Mouse (Mus musculus) left cerebral cortex, postnatal 10 days (tissue): ENCODE data around the gene Kcnq1. TPM values are rescaled to one million over a fixed set of nuclear protein-coding genes. Genes with fewer than 3 reads are reported as not detected.
A peak's percentile ranks its signal among the peaks of the same experiment; 100 is the strongest.

ENCODE experiments used
- DNase-seq, 2 experiments: peaks; one replicate each; pipeline ENCODE4 v3.0.0; 2021 to 2022; ENCODE audit warnings: low spot score in 2 of 2, mixed read lengths in 1 of 2; ENCODE audit errors: extremely low spot score in 1 of 2
- intact Hi-C: fragments of 180-260 bp; cut with DNase I; formaldehyde crosslinking; loops from one replicate; pipeline ENCODE4 v1.15.1; 2025
- total RNA-seq, 2 experiments: library from RNA; stranded (reverse); gene quantifications; 2 replicates each; pipeline ENCODE4 v1.2.3; 2021

The Kcnq1 gene
- total RNA-seq, 2 experiments from 2014 or later, result 1.4 to 2.1 TPM

DNA sequence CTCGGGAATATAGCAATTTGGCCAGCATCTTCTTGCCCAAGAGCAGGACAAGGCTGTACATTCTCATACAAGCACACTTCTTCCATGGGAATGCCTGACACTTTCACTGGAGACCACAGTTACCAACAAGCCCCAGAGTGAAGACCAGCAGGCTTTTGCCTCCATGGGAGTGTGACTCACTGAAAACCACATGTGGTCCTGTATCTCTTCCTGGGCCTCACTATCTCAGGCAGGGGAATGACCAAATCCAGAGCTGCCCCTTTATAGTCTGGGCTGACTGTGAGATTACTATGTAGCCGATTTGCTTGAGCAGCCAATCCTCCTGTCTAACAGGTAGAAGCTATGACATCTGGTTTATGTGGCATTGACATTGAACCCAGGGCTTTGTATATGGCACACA, 22.5 kb upstream of the Kcnq1 start:
- no peak for DNase-seq
- intact Hi-C loops, result loop anchor here (2.0 to 5.0 kb wide), 2 partner anchors 75 to 191 kb away; no protein-coding TSS in a partner anchor

DNA sequence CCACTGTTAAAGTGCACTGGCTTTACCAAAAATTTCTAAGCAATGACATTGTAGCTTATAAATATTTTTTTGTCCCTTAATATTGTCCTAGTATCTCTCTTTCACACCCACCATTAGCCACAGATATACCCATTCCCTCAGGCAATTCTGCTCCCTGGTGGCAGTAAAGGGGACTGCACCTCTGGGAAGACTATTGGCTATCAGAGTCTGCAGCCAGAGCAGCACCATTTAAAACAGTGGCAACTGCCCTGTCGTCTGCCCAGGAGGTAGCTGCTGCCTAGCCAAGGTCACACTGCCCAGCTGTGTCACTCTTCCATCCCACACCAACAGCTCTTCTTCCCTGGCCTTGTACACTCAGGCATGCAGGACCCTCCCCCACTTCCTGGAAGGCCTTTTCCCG, 19.8 kb upstream of the Kcnq1 start:
- intact Hi-C loops, result no loop called here
- DNase-seq, result peak in 1 of 2 experiments; percentile 67

GRCm38 (mm10) chr7:143087070-143087579, 19.0 kb upstream of the Kcnq1 start:
- peak in 1 of 2 experiments; percentile 57 for DNase-seq
- intact Hi-C loops, result no loop called here

- intact Hi-C loops, result no loop called here
These were observed 12.3 kb upstream of the Kcnq1 start for GRCm38 (mm10) chr7:143093847-143094246.

DNA sequence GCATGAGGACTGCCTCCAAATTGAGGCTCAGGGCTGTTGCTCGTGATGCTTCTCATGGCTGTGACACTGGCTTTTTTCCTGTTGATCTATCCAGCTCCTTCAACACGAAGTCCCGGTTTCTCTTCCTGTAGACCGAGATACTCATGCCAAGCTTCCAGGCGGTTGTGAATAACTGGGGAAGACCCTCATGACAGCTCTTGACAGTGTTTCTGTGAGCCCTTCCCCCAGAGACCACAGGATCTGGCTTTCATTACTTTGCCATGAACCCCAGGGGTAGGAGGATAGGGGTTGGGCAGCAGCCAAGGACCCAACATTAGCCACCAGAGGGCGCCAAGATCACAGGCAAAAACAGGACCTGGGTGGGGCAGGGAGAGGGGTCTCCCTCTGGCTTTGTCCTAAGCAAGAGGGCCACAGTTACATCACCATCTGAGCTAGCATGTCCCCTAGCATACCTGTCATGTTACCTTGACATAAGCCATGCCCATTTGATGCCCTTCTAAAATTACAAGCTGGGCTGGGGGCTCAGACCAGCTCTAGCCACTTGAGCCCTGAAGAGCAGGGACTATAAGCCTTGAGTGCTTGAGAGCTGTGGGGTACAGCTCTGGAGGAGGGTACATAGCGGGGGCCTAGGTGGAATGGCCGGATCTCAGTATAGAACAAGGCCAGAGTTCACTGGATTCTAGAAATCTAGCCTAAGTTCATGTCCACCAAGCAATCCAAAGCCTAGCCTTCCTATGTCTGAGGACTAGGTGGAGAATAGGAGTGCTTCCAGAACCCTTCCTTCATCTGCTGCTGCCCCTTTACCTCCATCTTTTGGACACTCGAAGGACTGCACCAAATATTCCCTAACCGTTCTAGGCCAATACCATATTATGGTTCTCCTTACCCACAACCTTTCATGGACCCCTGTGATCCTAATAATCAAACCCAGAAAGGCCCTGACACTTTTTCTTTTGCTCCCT, 11.3 kb upstream of the Kcnq1 start, which contains the start of gene Trpm5:
TSS of gene Trpm5 (minus strand) at position 51 of the 962 bp plus-strand sequence.
- DNase-seq, result peak in 1 of 2 experiments; percentile 72
- intact Hi-C loops, result no loop called here

More at GRCm38 (mm10) chr7:143093847-143094246, 12.3 kb upstream of the Kcnq1 start:
- no peak for DNase-seq

GRCm38 (mm10) chr7:143095554-143095907, 10.6 kb upstream of the Kcnq1 start:
- intact Hi-C loops, result no loop called here
- DNase-seq, result no peak

- DNase-seq, result no peak
- intact Hi-C loops, result no loop called here
These were observed 5.4 kb upstream of the Kcnq1 start for GRCm38 (mm10) chr7:143100759-143101158.

- intact Hi-C loops, result no loop called here
- DNase-seq, result no peak
These were observed 784 bp upstream of the Kcnq1 start for GRCm38 (mm10) chr7:143105258-143105897.

- peak in 1 of 2 experiments; percentile 57 for DNase-seq
- intact Hi-C loops, result no loop called here
These were observed 707 bp downstream of the Kcnq1 start for GRCm38 (mm10) chr7:143106672-143107465.

- intact Hi-C loops, result no loop called here
- DNase-seq, result peak in 1 of 2 experiments; percentile 63
These were observed 2.0 kb downstream of the Kcnq1 start for GRCm38 (mm10) chr7:143108200-143108599.

GRCm38 (mm10) chr7:143108996-143109660, 3.0 kb downstream of the Kcnq1 start:
- intact Hi-C loops, result no loop called here
- DNase-seq, result peak in 1 of 2 experiments; percentile 42

DNA sequence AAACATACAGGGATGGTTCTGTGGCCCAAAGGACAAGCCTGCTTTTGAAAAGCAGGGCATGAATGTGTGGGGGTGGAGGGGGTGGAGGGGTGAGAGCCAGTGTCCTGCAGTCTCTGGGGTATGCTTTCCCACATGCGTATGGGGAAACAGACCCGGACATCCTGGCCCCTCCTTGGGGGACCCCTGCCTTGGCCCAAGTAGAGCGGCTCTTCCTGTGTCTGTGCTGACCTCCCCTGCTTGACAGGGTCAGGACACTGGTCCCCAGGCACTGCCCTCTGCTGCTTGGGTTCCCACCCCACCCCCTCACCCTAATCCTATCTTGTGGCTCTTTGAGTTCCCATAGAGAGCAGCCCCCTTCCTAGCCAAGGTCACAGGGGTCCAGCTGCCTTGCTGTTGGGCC, 3.5 kb downstream of the Kcnq1 start:
- intact Hi-C loops, result no loop called here

DNA sequence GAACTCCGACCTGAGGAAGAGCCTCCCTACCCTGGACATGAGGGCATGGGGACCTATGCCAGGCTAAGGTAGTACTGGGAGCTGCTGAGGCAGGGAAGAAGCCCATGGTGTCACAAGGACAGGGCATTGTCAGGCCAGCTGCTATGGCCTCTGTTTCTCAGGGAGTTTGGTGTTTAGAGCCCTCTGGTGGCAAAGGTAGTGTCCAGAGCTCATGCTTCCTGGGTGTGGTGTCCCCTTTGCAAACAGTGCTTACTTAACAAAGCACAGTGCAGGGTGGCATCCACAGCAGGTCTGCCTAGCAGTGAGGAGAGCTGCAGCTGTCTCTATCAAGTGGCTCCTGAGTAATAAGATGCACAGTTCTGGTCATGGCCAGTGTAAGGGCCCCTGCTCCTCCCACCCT, 4.6 kb downstream of the Kcnq1 start:
- no peak for DNase-seq
- intact Hi-C loops, result no loop called here

More for the DNA sequence above, 3.5 kb downstream of the Kcnq1 start:
- no peak for DNase-seq

DNA sequence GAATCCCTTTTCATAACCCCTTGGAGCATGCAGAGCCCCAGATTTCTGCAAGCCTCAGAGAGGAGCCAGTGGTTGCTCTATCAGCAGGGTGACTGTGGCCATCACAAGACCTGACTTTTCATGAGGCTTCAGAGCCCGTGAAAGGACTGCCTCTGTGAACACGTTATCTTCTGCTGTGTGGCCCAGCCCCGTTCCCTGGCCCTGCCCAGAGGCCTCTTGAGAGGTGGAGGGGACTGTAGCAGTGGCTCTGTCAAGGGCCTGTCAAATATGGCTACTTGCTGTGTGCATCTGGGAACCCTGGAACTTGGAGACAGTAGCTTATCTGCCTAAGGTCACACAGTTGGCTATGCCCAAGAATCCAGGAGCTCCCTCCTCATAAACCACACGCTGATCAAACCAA, 5.6 kb downstream of the Kcnq1 start:
- DNase-seq, result no peak
- intact Hi-C loops, result no loop called here

- intact Hi-C loops, result no loop called here
These were observed 6.2 kb downstream of the Kcnq1 start for GRCm38 (mm10) chr7:143112395-143112794.

GRCm38 (mm10) chr7:143114773-143115172, 8.6 kb downstream of the Kcnq1 start:
- intact Hi-C loops, result no loop called here
- no peak for DNase-seq

More at GRCm38 (mm10) chr7:143112395-143112794, 6.2 kb downstream of the Kcnq1 start:
- no peak for DNase-seq

DNA sequence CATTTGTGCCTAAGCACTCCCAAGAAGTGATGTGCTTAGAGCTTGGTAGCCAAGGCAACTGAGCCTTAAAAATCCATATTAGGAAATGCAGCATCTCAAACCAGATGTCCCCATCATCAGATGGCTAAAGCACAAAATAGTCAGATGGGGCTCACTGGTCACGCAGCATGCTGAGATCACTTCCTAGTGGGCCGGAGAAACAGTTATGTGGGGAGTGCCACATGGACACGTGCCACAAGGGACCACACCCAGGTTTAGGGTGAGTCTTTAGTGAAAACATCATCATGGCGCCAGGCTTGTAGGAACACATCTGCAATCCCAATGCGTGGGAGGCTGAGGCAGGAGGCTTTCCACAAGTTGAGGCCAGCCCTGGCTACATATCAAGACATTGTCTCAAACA, 10.4 kb downstream of the Kcnq1 start:
- no peak for DNase-seq
- intact Hi-C loops, result no loop called here

DNA sequence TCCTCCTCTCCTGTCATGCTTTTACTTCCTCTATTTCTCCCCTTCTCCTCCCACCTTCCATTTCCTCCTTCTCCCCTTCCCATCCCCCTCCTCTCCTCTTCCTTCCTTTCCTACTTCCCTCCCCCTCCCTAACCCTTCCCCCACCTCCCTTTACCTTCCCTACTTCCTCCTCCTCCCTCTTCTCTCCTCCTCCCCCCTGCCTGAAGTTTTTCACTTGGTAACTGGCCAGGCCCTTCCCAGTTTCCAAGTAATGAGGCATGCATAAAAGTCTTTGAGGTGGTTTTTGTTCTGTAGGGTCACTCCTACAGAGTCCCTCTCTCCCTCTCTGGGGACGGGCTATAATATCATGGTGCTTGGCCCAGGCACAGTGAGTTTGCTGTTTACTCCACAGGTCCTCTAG, 13.2 kb downstream of the Kcnq1 start:
- no peak for DNase-seq

More for the DNA sequence above, 13.2 kb downstream of the Kcnq1 start:
- intact Hi-C loops, result no loop called here
